Mouse (Mus musculus) embryonic fibroblast, embryonic 13.5 days (primary cell): ENCODE data around the gene Tubg1.

Source experiments
- CTCF ChIP-seq: IDR thresholded peaks from 2 replicates; pipeline ENCODE4 v1.5.1; 2011; ENCODE audit warnings: mild to moderate bottlenecking, control low read depth, low read length, moderate library complexity, borderline replicate concordance; ENCODE audit not compliant: insufficient read depth
- POLR2A ChIP-seq: IDR thresholded peaks from 2 replicates; pipeline ENCODE4 v1.6.1; 2011; ENCODE audit warnings: low read depth, mild to moderate bottlenecking, control low read depth, low read length, moderate library complexity

- no peak for TF ChIP-seq CTCF
- peak; percentile 80 for TF ChIP-seq POLR2A
Measured at GRCm38 (mm10) chr11:101086756-101087681, 32.7 kb upstream of the Tubg1 start, which contains the start of gene Mlx.
